Mouse (Mus musculus): Measurements from ENCODE around the gene Ism2. TPM values are rescaled to one million over a fixed set of nuclear protein-coding genes. Genes with fewer than 3 reads are reported as not detected.

Ism2 gene
- 0.84 and 1.0 TPM in 2 replicates for polyA plus RNA-seq (2015; fragmentation: Nextera tagmentation; extraction: Ambion mirVana)

GRCm38 (mm10) chr12:87299657-87300440 is at the start of gene Ism2:
Gene Ism2, minus strand, starts transcription at chr12:87299705.
- peaks cover 12% of the 10 kb centered on the region for H3K4me1 ChIP-seq
- H3K9me3 ChIP-seq: no peaks in the 10 kb centered on the region
- peak within 1 kb of the TSS; percentile 100 for H3K4me2 ChIP-seq
- H3K4me3 ChIP-seq: peak within 1 kb of the TSS; percentile 58
- H3K36me3 ChIP-seq: no peaks in the 10 kb centered on the region
- 0% methylated on average over 85 of the region's 86 CpGs for WGBS
- ATAC-seq (ENCODE audit: borderline replicate concordance, extremely low read depth, low FRiP score, low TSS enrichment): peak; percentile 81; the same call in 1 of the 2 replicates
- H3K27ac ChIP-seq: no peak within 1 kb of the TSS
- H3K27me3 ChIP-seq: peaks cover 8% of the 10 kb centered on the region
- peak within 1 kb of the TSS; percentile 71 for H3K9ac ChIP-seq

GRCm38 (mm10) chr12:87348029-87348428 is 48.5 kb upstream of the Ism2 start:
- Histone ChIP-seq H3K9me3 (no peaks in the 10 kb centered on the region), H3K4me2 (no peak overlapping the region), H3K4me1 (no peaks in the 10 kb centered on the region), H3K27ac (no peak overlapping the region), H3K9ac (no peak overlapping the region), H3K4me3 (no peak overlapping the region), H3K36me3 (peaks cover 20% of the 10 kb centered on the region), H3K27me3 (no peaks in the 10 kb centered on the region)
- ATAC-seq (ENCODE audit: borderline replicate concordance, extremely low read depth, low FRiP score, low TSS enrichment): no peak
- WGBS: 85% methylated on average over 2 of the region's 2 CpGs

- no peak overlapping the region for H3K4me2 ChIP-seq
- H3K4me1 ChIP-seq: no peaks in the 10 kb centered on the region
- H3K9ac ChIP-seq: no peak overlapping the region
- no peaks in the 10 kb centered on the region for H3K9me3 ChIP-seq
- H3K36me3 ChIP-seq: peaks cover 19% of the 10 kb centered on the region
- whole genome bisulfite sequencing: 87% methylated on average over 2 of the region's 2 CpGs
- H3K4me3 ChIP-seq: no peak overlapping the region
- no peaks in the 10 kb centered on the region for H3K27me3 ChIP-seq
- ATAC-seq (ENCODE audit: borderline replicate concordance, extremely low read depth, low FRiP score, low TSS enrichment): no peak
- H3K27ac ChIP-seq: no peak overlapping the region
Observed at GRCm38 (mm10) chr12:87347511-87347910, 48.0 kb upstream of the Ism2 start.

- Histone ChIP-seq H3K9ac (no peak overlapping the region), H3K27ac (no peak overlapping the region), H3K4me2 (no peak overlapping the region), H3K36me3 (peaks cover 21% of the 10 kb centered on the region), H3K4me3 (no peak overlapping the region), H3K9me3 (no peaks in the 10 kb centered on the region), H3K27me3 (no peaks in the 10 kb centered on the region), H3K4me1 (no peaks in the 10 kb centered on the region)
- no peak for ATAC-seq (ENCODE audit: borderline replicate concordance, extremely low read depth, low FRiP score, low TSS enrichment)
Observed at GRCm38 (mm10) chr12:87343084-87343605, 43.6 kb upstream of the Ism2 start.

- no peaks in the 10 kb centered on the region for H3K9me3 ChIP-seq
- WGBS: 74% methylated on average over 4 of the region's 4 CpGs
Observed at GRCm38 (mm10) chr12:87338082-87338481, 38.6 kb upstream of the Ism2 start.

GRCm38 (mm10) chr12:87334886-87335285 is 35.4 kb upstream of the Ism2 start:
- Histone ChIP-seq H3K4me1 (no peaks in the 10 kb centered on the region), H3K4me3 (no peak overlapping the region), H3K36me3 (peaks cover 6% of the 10 kb centered on the region; the same call in 1 of the 2 replicates), H3K27me3 (no peaks in the 10 kb centered on the region), H3K27ac (no peak overlapping the region), H3K4me2 (no peak overlapping the region), H3K9ac (no peak overlapping the region), H3K9me3 (no peaks in the 10 kb centered on the region)
- 35% methylated on average over 2 of the region's 2 CpGs for WGBS
- ATAC-seq (ENCODE audit: borderline replicate concordance, extremely low read depth, low FRiP score, low TSS enrichment): no peak

More at GRCm38 (mm10) chr12:87338082-87338481, 38.6 kb upstream of the Ism2 start:
- ATAC-seq (ENCODE audit: borderline replicate concordance, extremely low read depth, low FRiP score, low TSS enrichment): no peak
- Histone ChIP-seq H3K36me3 (peaks cover 9% of the 10 kb centered on the region), H3K4me2 (no peak overlapping the region), H3K27me3 (no peaks in the 10 kb centered on the region), H3K9ac (no peak overlapping the region), H3K4me3 (no peak overlapping the region), H3K4me1 (no peaks in the 10 kb centered on the region), H3K27ac (no peak overlapping the region)

GRCm38 (mm10) chr12:87333794-87334193 is 34.3 kb upstream of the Ism2 start:
- Histone ChIP-seq H3K9ac (no peak overlapping the region), H3K4me3 (no peak overlapping the region), H3K36me3 (peaks cover 7% of the 10 kb centered on the region; the same call in 1 of the 2 replicates), H3K9me3 (no peaks in the 10 kb centered on the region), H3K4me2 (no peak overlapping the region), H3K27ac (no peak overlapping the region), H3K4me1 (no peaks in the 10 kb centered on the region), H3K27me3 (no peaks in the 10 kb centered on the region)
- no peak for ATAC-seq (ENCODE audit: borderline replicate concordance, extremely low read depth, low FRiP score, low TSS enrichment)

GRCm38 (mm10) chr12:87332511-87332910 is 33.0 kb upstream of the Ism2 start:
- 71% methylated on average over 4 of the region's 4 CpGs for WGBS
- ATAC-seq (ENCODE audit: borderline replicate concordance, extremely low read depth, low FRiP score, low TSS enrichment): no peak
- Histone ChIP-seq H3K27me3 (no peaks in the 10 kb centered on the region), H3K4me2 (no peak overlapping the region), H3K9me3 (no peaks in the 10 kb centered on the region), H3K27ac (no peak overlapping the region), H3K4me3 (no peak overlapping the region), H3K4me1 (no peaks in the 10 kb centered on the region), H3K9ac (no peak overlapping the region), H3K36me3 (peaks cover 7% of the 10 kb centered on the region; the same call in 1 of the 2 replicates)

GRCm38 (mm10) chr12:87331908-87332307 is 32.4 kb upstream of the Ism2 start:
- no peak overlapping the region for H3K4me2 ChIP-seq
- no peaks in the 10 kb centered on the region for H3K9me3 ChIP-seq
- WGBS: 55% methylated on average over 5 of the region's 5 CpGs
- H3K4me3 ChIP-seq: no peak overlapping the region
- H3K27me3 ChIP-seq: no peaks in the 10 kb centered on the region
- no peak overlapping the region for H3K9ac ChIP-seq
- no peaks in the 10 kb centered on the region for H3K4me1 ChIP-seq
- H3K27ac ChIP-seq: no peak overlapping the region
- no peak for ATAC-seq (ENCODE audit: borderline replicate concordance, extremely low read depth, low FRiP score, low TSS enrichment)
- H3K36me3 ChIP-seq: peaks cover 7% of the 10 kb centered on the region; the same call in 1 of the 2 replicates

GRCm38 (mm10) chr12:87331053-87331456 is 31.6 kb upstream of the Ism2 start:
- ATAC-seq (ENCODE audit: borderline replicate concordance, extremely low read depth, low FRiP score, low TSS enrichment): no peak
- no peak overlapping the region for H3K4me3 ChIP-seq
- 56% methylated on average over 6 of the region's 6 CpGs for WGBS
- peaks cover 6% of the 10 kb centered on the region; the same call in 1 of the 2 replicates for H3K36me3 ChIP-seq
- no peak overlapping the region for H3K27ac ChIP-seq
- no peak overlapping the region for H3K4me2 ChIP-seq
- no peaks in the 10 kb centered on the region for H3K9me3 ChIP-seq
- no peaks in the 10 kb centered on the region for H3K4me1 ChIP-seq
- H3K9ac ChIP-seq: no peak overlapping the region
- H3K27me3 ChIP-seq: no peaks in the 10 kb centered on the region

- H3K27ac ChIP-seq: no peak overlapping the region
- H3K4me3 ChIP-seq: no peak overlapping the region
- H3K4me2 ChIP-seq: no peak overlapping the region
- no peaks in the 10 kb centered on the region for H3K4me1 ChIP-seq
- H3K9ac ChIP-seq: no peak overlapping the region
- H3K36me3 ChIP-seq: 0 out of 2 replicates have a peak, but pooled peaks cover 3% of the 10 kb centered on the region
- H3K27me3 ChIP-seq: no peaks in the 10 kb centered on the region
- WGBS: 48% methylated on average over 2 of the region's 2 CpGs
- no peaks in the 10 kb centered on the region for H3K9me3 ChIP-seq
- ATAC-seq (ENCODE audit: borderline replicate concordance, extremely low read depth, low FRiP score, low TSS enrichment): no peak
Observed at GRCm38 (mm10) chr12:87330213-87330612, 30.7 kb upstream of the Ism2 start.

GRCm38 (mm10) chr12:87328025-87328424 is 28.5 kb upstream of the Ism2 start:
- Histone ChIP-seq H3K9me3 (no peaks in the 10 kb centered on the region), H3K27me3 (no peaks in the 10 kb centered on the region), H3K9ac (no peak overlapping the region), H3K36me3 (0 out of 2 replicates have a peak, but pooled peaks cover 3% of the 10 kb centered on the region), H3K27ac (no peak overlapping the region), H3K4me1 (no peaks in the 10 kb centered on the region), H3K4me2 (no peak overlapping the region), H3K4me3 (no peak overlapping the region)
- ATAC-seq (ENCODE audit: borderline replicate concordance, extremely low read depth, low FRiP score, low TSS enrichment): no peak
- 56% methylated on average over 4 of the region's 4 CpGs for WGBS
